Mouse (Mus musculus): ENCODE measurements around the gene Speer2.

The Speer2 gene

GRCm38 (mm10) chr16:69863644-69864043, at the start of gene Speer2:
Gene Speer2, minus strand, starts transcription at chr16:69863744.
- DNase-seq (ENCODE audit: extremely low read depth, low read depth, low spot score): no peak

DNA sequence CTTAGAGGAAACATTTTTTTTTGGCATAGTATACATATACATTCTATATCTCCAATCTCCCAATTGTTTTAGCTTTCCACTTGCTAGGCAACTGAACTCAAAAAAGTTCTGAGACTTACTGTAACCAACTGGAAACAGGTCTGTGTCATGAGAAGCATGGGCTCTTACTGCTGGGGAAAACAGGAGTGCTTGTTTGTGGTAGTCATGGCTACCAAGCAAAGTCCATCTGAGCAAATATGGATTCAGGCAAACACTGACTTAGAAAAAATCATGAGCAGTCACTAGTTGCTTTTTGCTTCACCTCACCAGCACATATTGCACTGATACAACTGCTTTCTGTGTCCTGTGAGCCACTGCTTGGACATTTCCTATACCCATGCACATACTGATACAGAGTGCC, 40.8 kb upstream of the Speer2 start:
- DNase-seq (ENCODE audit: extremely low read depth, low read depth, low spot score): no peak

DNA sequence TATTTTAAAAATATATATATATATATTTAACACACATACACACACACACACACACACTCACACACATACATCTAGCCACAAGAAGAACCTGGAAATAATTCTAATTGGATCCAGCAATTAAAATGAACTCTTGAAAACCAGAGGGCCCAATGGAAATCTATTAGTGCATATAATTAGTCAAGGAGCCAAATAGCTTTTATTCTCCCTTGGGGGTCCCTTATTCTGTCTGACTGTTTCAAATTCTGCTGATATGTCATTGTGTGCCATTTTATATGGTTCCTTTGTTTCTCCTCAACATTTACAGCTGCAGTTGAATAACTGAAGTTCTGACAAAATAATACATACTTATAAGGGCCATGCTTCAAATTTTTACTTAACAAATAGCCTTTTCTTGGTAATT, 17.2 kb upstream of the Speer2 start:
- no peak for DNase-seq (ENCODE audit: extremely low read depth, low read depth, low spot score)

DNA sequence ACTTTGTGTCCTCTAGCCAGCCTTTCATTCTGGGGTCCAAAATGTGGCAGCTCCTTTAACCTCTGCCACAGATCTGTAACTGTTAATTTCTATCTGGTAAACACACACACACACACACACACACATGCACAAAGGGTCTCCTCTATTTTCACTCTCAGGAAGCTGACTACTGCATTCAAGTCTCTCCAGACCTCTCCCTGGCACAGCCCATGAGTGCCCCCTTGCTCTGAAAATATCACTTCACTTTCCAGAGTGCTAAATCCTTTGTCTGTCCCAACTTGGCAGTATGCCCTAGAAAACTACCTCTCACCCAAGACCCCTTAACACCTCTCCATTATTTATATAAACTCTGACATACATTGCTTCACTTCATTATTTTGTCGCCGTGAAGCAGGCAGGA, 26.9 kb downstream of the Speer2 start:
- no peak for DNase-seq (ENCODE audit: extremely low read depth, low read depth, low spot score)

GRCm38 (mm10) chr16:69813652-69814051, 49.9 kb downstream of the Speer2 start:
- no peak for DNase-seq (ENCODE audit: extremely low read depth, low read depth, low spot score)

Measured in fat pad, adult 2 months (tissue).